Mouse (Mus musculus): ENCODE data around the gene Gsdma.
"Not testable (repeated sequence)": the region's sequence is repeated elsewhere in the genome, so short reads cannot be mapped to it uniquely, and the experiment has no call there.

- TF ChIP-seq TAL1, GATA1 (IDR thresholded peaks at IDR 0.05; ENCODE audit: low read length): not testable (repeated sequence)
Observed at GRCm38 (mm10) chr11:98655076-98655475, 9.1 kb upstream of the Gsdma start.

Measured in erythroblast, embryonic 14.5 days (primary cell).